Mouse (Mus musculus) erythroblast, embryonic 14.5 days (primary cell): ENCODE measurements around the gene Tns3.

Experiments used
- GATA1 ChIP-seq: IDR thresholded peaks from 2 replicates; pipeline ENCODE4 v1.6.1; 2012; ENCODE audit warnings: low read length, inconsistent platforms, mixed read lengths
- TAL1 ChIP-seq: IDR thresholded peaks from 3 replicates; pipeline ENCODE4 v1.6.1; 2012; ENCODE audit warnings: low read length, inconsistent platforms, mixed read lengths

GRCm38 (mm10) chr11:8627156-8627555 lies 37.2 kb downstream of the Tns3 start:
- TF ChIP-seq GATA1, result no peak
- TF ChIP-seq TAL1, result no peak
